Mouse (Mus musculus) heart, postnatal 0 days (tissue): Measurements from ENCODE around the gene Pank4. TPM values are rescaled to one million over a fixed set of nuclear protein-coding genes. Genes with fewer than 3 reads are reported as not detected.

Experiments
- ATAC-seq: fragments of 200-750 bp; cut with Nextera tagmentation; 2 replicates; pipeline ENCODE4 v1.8.0; 2017; ENCODE audit warnings: low read depth, moderate number of reproducible peaks, moderate library complexity; ENCODE audit not compliant: insufficient read depth
- DNase-seq: peaks from one replicate; pipeline ENCODE4 v3.0.0-alpha.2; 2016; ENCODE audit warnings: low spot score
- H3K27ac ChIP-seq: fragments of 300-500 bp; sonication (generic); 2 replicates; pipeline ENCODE4 v1.5.1; 2014; ENCODE audit warnings: low read depth, mild to moderate bottlenecking
- H3K27me3 ChIP-seq: fragments of 300-500 bp; sonication (generic); 2 replicates; pipeline ENCODE4 v1.6.1; 2014; ENCODE audit warnings: low read length, mixed read lengths; ENCODE audit not compliant: control insufficient read depth, insufficient read depth
- H3K36me3 ChIP-seq: fragments of 300-500 bp; sonication (generic); replicated peaks from 2 replicates; pipeline ENCODE4 v1.6.1; 2014; ENCODE audit warnings: low read length, mixed read lengths; ENCODE audit not compliant: control insufficient read depth, insufficient read depth
- H3K4me1 ChIP-seq: fragments of 300-500 bp; sonication (generic); 2 replicates; pipeline ENCODE4 v1.6.1; 2014; ENCODE audit warnings: antibody characterized with exemption; ENCODE audit not compliant: control insufficient read depth, insufficient read depth
- H3K4me2 ChIP-seq: fragments of 300-500 bp; sonication (generic); 2 replicates; pipeline ENCODE4 v1.6.1; 2014; ENCODE audit warnings: low read depth, mild to moderate bottlenecking, low read length, moderate library complexity
- H3K4me3 ChIP-seq: fragments of 300-500 bp; sonication (generic); 2 replicates; pipeline ENCODE4 v1.5.1; 2014; ENCODE audit warnings: low read depth, low read length
- H3K9ac ChIP-seq: fragments of 300-500 bp; sonication (generic); replicated peaks from 2 replicates; pipeline ENCODE4 v1.6.1; 2014; ENCODE audit warnings: low read depth, low read length, mixed read lengths
- H3K9me3 ChIP-seq: fragments of 300-500 bp; sonication (generic); replicated peaks from 2 replicates; pipeline ENCODE4 v1.6.1; 2016; ENCODE audit warnings: low read length; ENCODE audit not compliant: control insufficient read depth
- CTCF ChIP-seq: IDR thresholded peaks from 2 replicates; pipeline ENCODE4 v1.5.1; 2016; ENCODE audit warnings: antibody characterized with exemption, control low read depth, low read depth
- EP300 ChIP-seq: IDR thresholded peaks from 2 replicates; pipeline ENCODE4 v1.6.1; 2016; ENCODE audit warnings: antibody characterized with exemption, low read depth
- WGBS: fragments of 180-500 bp; shearing (Covaris S2); extraction: QIAGEN DNeasy Blood & Tissue Kit; methylation state at CpG from one replicate; pipeline ENCODE4 v1.1.7; 2014; 5-methylcytosine and 5-hydroxymethylcytosine counted together
- polyA plus RNA-seq: library from polyadenylated mRNA; unstranded; fragments of >200 nt; fragmentation: Nextera tagmentation; extraction: Ambion mirVana; gene quantifications from 2 replicates; pipeline ENCODE4 v1.2.1, GENCODE M21; 2015
- total RNA-seq: library from RNA; depleted of rRNA; stranded (reverse); fragments of >200 nt; gene quantifications from 2 replicates; pipeline ENCODE4 v1.2.3, GENCODE M21; 2014; ENCODE audit warnings: low replicate concordance

Gene Pank4
- total and polyA plus RNA-seq, 2 experiments from 2014 or later = 27.4 to 62.0 TPM

DNA sequence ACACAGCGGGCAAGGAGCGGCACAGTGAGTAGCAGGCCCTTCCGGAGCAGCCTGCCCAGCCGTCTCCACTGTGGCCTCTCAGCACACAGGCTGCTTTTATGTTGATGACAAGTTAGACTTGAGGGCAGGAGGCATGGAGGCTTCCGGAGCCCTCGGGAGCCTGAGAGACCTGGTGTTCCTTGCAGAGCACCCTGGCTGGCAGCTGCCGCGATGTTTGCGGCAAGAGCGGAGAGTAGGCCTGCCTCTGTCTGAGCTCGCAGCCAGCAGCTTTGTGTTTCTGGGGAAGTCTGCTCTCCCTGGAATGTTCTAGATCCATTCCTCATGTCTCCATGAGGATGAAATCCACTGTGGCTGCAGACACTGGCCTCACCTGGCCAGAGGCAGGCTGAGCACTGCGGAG is 8.6 kb downstream of the Pank4 start:
- Histone ChIP-seq H3K4me3 (no peak overlapping the region), H3K4me1 (no peaks in the 10 kb centered on the region), H3K4me2 (no peak overlapping the region), H3K36me3 (peaks cover 87% of the 10 kb centered on the region), H3K27me3 (no peaks in the 10 kb centered on the region), H3K9me3 (no peaks in the 10 kb centered on the region), H3K9ac (no peak overlapping the region), H3K27ac (no peak overlapping the region)
- 94% methylated on average over 12 of the region's 12 CpGs for WGBS
- no peak for TF ChIP-seq EP300
- no peak for TF ChIP-seq CTCF
- ATAC-seq (no peak), DNase-seq (no peak)

DNA sequence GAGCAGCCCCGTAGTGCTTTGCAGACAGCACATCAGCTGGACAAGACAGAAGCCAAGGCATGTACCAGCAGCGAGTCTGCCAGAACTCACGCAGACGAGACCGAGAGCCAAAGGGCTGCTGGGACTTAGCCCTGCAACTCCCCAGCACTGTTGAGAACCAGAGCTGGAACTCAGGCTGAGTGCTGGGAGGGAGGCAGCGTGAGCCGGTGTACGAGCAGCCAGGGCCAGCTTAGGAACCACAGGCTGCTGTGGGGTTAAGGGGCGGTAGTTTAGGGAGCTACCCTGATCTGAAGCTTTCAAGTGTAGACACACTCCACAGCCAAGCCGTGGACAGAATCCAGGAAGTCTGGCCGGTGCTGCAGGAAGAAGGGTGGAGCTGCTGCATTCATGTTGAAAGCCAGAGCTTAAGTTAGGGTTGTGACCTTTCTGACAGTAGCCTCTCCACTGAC is 10.3 kb downstream of the Pank4 start:
- no peak overlapping the region for H3K27ac ChIP-seq
- H3K27me3 ChIP-seq = no peaks in the 10 kb centered on the region
- TF ChIP-seq EP300 = no peak
- TF ChIP-seq CTCF = no peak
- WGBS = 71% methylated on average over 11 of the region's 11 CpGs
- no peak overlapping the region for H3K9ac ChIP-seq
- no peak overlapping the region for H3K4me3 ChIP-seq
- H3K36me3 ChIP-seq = peaks cover 100% of the 10 kb centered on the region
- H3K4me2 ChIP-seq = no peak overlapping the region
- DNase-seq (no peak), ATAC-seq (no peak)
- no peaks in the 10 kb centered on the region for H3K4me1 ChIP-seq
- no peaks in the 10 kb centered on the region for H3K9me3 ChIP-seq

DNA sequence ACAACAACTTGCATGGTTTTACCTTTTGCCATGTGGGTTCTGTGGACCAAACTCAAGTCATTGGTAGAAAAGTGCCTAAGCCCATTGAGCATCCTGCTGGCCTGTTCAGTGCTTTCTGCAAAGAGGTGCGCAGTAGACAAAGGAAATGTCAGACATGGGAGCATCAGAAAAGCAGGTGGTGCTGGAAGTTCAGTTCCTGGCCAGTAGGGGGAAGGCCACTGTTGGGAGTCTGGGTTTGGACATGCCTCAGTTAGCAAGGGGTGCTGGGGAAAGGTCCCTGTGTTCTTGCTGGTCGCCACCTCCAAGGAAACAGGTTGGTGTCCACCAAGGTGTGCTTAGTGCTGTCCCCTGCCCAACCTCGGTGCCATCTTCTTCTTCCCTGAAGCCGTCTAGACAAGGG is 16.2 kb downstream of the Pank4 start:
- Histone ChIP-seq H3K27ac (no peak overlapping the region), H3K4me1 (no peaks in the 10 kb centered on the region), H3K27me3 (0 out of 2 replicates have a peak, but pooled peaks cover 12% of the 10 kb centered on the region), H3K4me3 (no peak overlapping the region), H3K4me2 (no peak overlapping the region), H3K36me3 (peaks cover 65% of the 10 kb centered on the region), H3K9me3 (no peaks in the 10 kb centered on the region), H3K9ac (no peak overlapping the region)
- ATAC-seq = no peak
- WGBS = 95% methylated on average over 4 of the region's 4 CpGs
- no peak for DNase-seq
- TF ChIP-seq EP300 (no peak), CTCF (peak; percentile 27)

DNA sequence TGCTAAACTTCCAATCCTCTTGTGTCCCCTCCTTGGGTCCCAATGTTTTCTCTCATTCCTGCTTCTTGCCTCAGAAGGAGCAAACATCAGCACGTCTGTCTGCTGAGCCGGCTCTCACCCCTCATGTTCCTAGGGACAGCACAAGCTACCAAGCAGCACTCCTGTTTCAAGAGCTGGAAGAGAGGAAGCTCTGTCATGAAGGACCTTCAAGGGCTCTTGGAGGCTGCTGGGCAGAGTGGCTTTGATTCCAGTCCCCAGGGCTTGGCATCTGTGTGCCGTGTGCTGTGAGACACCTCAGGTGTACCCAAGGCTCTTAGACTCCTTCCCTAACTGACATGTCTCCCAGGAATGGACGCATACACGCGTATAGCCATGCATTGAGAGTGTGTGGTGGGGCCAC is 17.2 kb downstream of the Pank4 start:
- TF ChIP-seq EP300 (no peak), CTCF (no peak)
- ATAC-seq = 0 out of 2 replicates have a peak, but pooled peaks have one; percentile 4
- Histone ChIP-seq H3K9ac (no peak overlapping the region), H3K4me2 (no peak overlapping the region), H3K4me3 (no peak overlapping the region), H3K27ac (no peak overlapping the region), H3K4me1 (peaks cover 2% of the 10 kb centered on the region; the same call in 1 of the 2 replicates), H3K36me3 (peaks cover 55% of the 10 kb centered on the region), H3K9me3 (no peaks in the 10 kb centered on the region), H3K27me3 (0 out of 2 replicates have a peak, but pooled peaks cover 12% of the 10 kb centered on the region)
- DNase-seq = no peak
- WGBS = 81% methylated on average over 6 of the region's 6 CpGs

DNA sequence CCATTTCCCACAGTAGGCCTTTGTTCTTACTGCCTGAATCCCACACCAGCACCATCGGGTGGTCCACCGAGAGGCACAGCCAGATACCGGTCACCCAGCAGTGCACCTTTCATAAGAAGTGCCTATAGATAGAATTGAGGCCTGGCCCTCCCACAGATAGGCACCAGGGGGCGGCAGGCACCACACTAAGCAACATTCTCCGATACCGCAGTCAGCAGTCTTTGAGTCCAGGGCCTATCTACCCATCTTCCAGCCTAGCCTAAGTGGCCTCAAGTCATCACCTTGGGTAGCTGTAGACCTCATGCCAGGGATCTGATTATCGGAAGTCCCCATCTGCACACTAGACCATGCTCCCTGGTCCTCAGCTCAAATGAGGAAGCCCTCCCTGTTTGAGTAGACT is 17.6 kb downstream of the Pank4 start:
- peak; percentile 61 for DNase-seq

More for the DNA sequence above, 17.6 kb downstream of the Pank4 start:
- H3K4me1 ChIP-seq = peaks cover 2% of the 10 kb centered on the region; the same call in 1 of the 2 replicates
- H3K9ac ChIP-seq = no peak overlapping the region
- peaks cover 50% of the 10 kb centered on the region for H3K36me3 ChIP-seq
- no peaks in the 10 kb centered on the region for H3K9me3 ChIP-seq
- H3K27me3 ChIP-seq = 0 out of 2 replicates have a peak, but pooled peaks cover 12% of the 10 kb centered on the region
- WGBS = 21% methylated on average over 7 of the region's 7 CpGs
- peak; percentile 50 for ATAC-seq
- TF ChIP-seq CTCF (peak; percentile 64), EP300 (no peak)
- H3K4me2 ChIP-seq = no peak overlapping the region
- H3K4me3 ChIP-seq = no peak overlapping the region
- H3K27ac ChIP-seq = no peak overlapping the region
